Mouse (Mus musculus): ENCODE measurements around the gene Selenoo. TPM values are rescaled to one million over a fixed set of nuclear protein-coding genes. Genes with fewer than 3 reads are reported as not detected.

Selenoo gene
- polyA plus RNA-seq, 1 experiment, result 45.8 TPM

- WGBS, result under 1% methylated on average over 39 of the region's 39 CpGs
- Histone ChIP-seq H3K4me1 (ENCODE audit: control insufficient read depth, insufficient read depth, insufficient read length, low read length) (peaks cover 14% of the 10 kb centered on the region), H3K36me3 (ENCODE audit: control insufficient read depth, insufficient read depth, low read length) (peaks cover 8% of the 10 kb centered on the region; the same call in 1 of the 2 replicates), H3K4me3 (ENCODE audit: low read depth, low read length) (peak overlapping the region; percentile 91), H3K27me3 (ENCODE audit: control insufficient read depth, insufficient read depth, low read length) (no peaks in the 10 kb centered on the region), H3K27ac (ENCODE audit: insufficient read depth, low read depth, low read length) (peak overlapping the region; percentile 89)
- no peak for TF ChIP-seq CTCF (IDR thresholded peaks at IDR 0.05; ENCODE audit: extremely low read depth, insufficient read length, insufficient replicate concordance, low read depth, low read length)
- TF ChIP-seq POLR2A (IDR thresholded peaks at IDR 0.05; ENCODE audit: low read depth, low read length), result peak; percentile 7; the same call in 1 of the 2 replicates
Observed at GRCm38 (mm10) chr15:89076156-89076731, 12.6 kb upstream of the Selenoo start.

GRCm38 (mm10) chr15:89078208-89078836 lies 10.6 kb upstream of the Selenoo start:
- H3K4me1 ChIP-seq (ENCODE audit: control insufficient read depth, insufficient read depth, insufficient read length, low read length), result peaks cover 14% of the 10 kb centered on the region
- peaks cover 21% of the 10 kb centered on the region for H3K36me3 ChIP-seq (ENCODE audit: control insufficient read depth, insufficient read depth, low read length)
- WGBS, result 3% methylated on average over 9 of the region's 9 CpGs
- H3K27me3 ChIP-seq (ENCODE audit: control insufficient read depth, insufficient read depth, low read length), result no peaks in the 10 kb centered on the region
- H3K4me3 ChIP-seq (ENCODE audit: low read depth, low read length), result peak overlapping the region; percentile 91
- no peak for TF ChIP-seq CTCF (IDR thresholded peaks at IDR 0.05; ENCODE audit: extremely low read depth, insufficient read length, insufficient replicate concordance, low read depth, low read length)
- peak; percentile 77 for TF ChIP-seq POLR2A (IDR thresholded peaks at IDR 0.05; ENCODE audit: low read depth, low read length)
- peak overlapping the region; percentile 89 for H3K27ac ChIP-seq (ENCODE audit: insufficient read depth, low read depth, low read length)

- H3K36me3 ChIP-seq (ENCODE audit: control insufficient read depth, insufficient read depth, low read length), result peaks cover 56% of the 10 kb centered on the region
- H3K4me1 ChIP-seq (ENCODE audit: control insufficient read depth, insufficient read depth, insufficient read length, low read length), result peaks cover under 1% of the 10 kb centered on the region; the same call in 1 of the 2 replicates
- H3K27me3 ChIP-seq (ENCODE audit: control insufficient read depth, insufficient read depth, low read length), result no peaks in the 10 kb centered on the region
- H3K27ac ChIP-seq (ENCODE audit: insufficient read depth, low read depth, low read length), result no peak overlapping the region
- 95% methylated on average over 1 of the region's 1 CpGs for WGBS
- no peak for TF ChIP-seq POLR2A (IDR thresholded peaks at IDR 0.05; ENCODE audit: low read depth, low read length)
- no peak for TF ChIP-seq CTCF (IDR thresholded peaks at IDR 0.05; ENCODE audit: extremely low read depth, insufficient read length, insufficient replicate concordance, low read depth, low read length)
- H3K4me3 ChIP-seq (ENCODE audit: low read depth, low read length), result no peak overlapping the region
Observed at GRCm38 (mm10) chr15:89083906-89084305, 5.0 kb upstream of the Selenoo start.

- no peak overlapping the region for H3K4me3 ChIP-seq (ENCODE audit: low read depth, low read length)
- 88% methylated on average over 2 of the region's 2 CpGs for WGBS
- TF ChIP-seq CTCF (IDR thresholded peaks at IDR 0.05; ENCODE audit: extremely low read depth, insufficient read length, insufficient replicate concordance, low read depth, low read length) (no peak), POLR2A (IDR thresholded peaks at IDR 0.05; ENCODE audit: low read depth, low read length) (no peak)
- no peaks in the 10 kb centered on the region; the same call in 1 of the 2 replicates for H3K4me1 ChIP-seq (ENCODE audit: control insufficient read depth, insufficient read depth, insufficient read length, low read length)
- no peak overlapping the region for H3K27ac ChIP-seq (ENCODE audit: insufficient read depth, low read depth, low read length)
- H3K36me3 ChIP-seq (ENCODE audit: control insufficient read depth, insufficient read depth, low read length), result peaks cover 52% of the 10 kb centered on the region
- no peaks in the 10 kb centered on the region for H3K27me3 ChIP-seq (ENCODE audit: control insufficient read depth, insufficient read depth, low read length)
Observed at GRCm38 (mm10) chr15:89084826-89085225, 4.1 kb upstream of the Selenoo start.

- peak overlapping the region; percentile 89 for H3K4me3 ChIP-seq (ENCODE audit: low read depth, low read length)
- TF ChIP-seq POLR2A (IDR thresholded peaks at IDR 0.05; ENCODE audit: low read depth, low read length) (no peak; the same call in 1 of the 2 replicates), CTCF (IDR thresholded peaks at IDR 0.05; ENCODE audit: extremely low read depth, insufficient read length, insufficient replicate concordance, low read depth, low read length) (no peak)
- H3K27me3 ChIP-seq (ENCODE audit: control insufficient read depth, insufficient read depth, low read length), result no peaks in the 10 kb centered on the region
- peaks cover 2% of the 10 kb centered on the region; the same call in 1 of the 2 replicates for H3K4me1 ChIP-seq (ENCODE audit: control insufficient read depth, insufficient read depth, insufficient read length, low read length)
- peak overlapping the region; percentile 75 for H3K27ac ChIP-seq (ENCODE audit: insufficient read depth, low read depth, low read length)
- WGBS, result 1% methylated on average over 68 of the region's 68 CpGs
- peaks cover 40% of the 10 kb centered on the region for H3K36me3 ChIP-seq (ENCODE audit: control insufficient read depth, insufficient read depth, low read length)
Observed at GRCm38 (mm10) chr15:89089248-89090051, 566 bp downstream of the Selenoo start.

- H3K27me3 ChIP-seq (ENCODE audit: control insufficient read depth, insufficient read depth, low read length), result no peaks in the 10 kb centered on the region
- H3K27ac ChIP-seq (ENCODE audit: insufficient read depth, low read depth, low read length), result no peak overlapping the region
- peaks cover 40% of the 10 kb centered on the region for H3K36me3 ChIP-seq (ENCODE audit: control insufficient read depth, insufficient read depth, low read length)
- H3K4me1 ChIP-seq (ENCODE audit: control insufficient read depth, insufficient read depth, insufficient read length, low read length), result peaks cover 2% of the 10 kb centered on the region; the same call in 1 of the 2 replicates
- TF ChIP-seq POLR2A (IDR thresholded peaks at IDR 0.05; ENCODE audit: low read depth, low read length) (no peak), CTCF (IDR thresholded peaks at IDR 0.05; ENCODE audit: extremely low read depth, insufficient read length, insufficient replicate concordance, low read depth, low read length) (no peak)
- H3K4me3 ChIP-seq (ENCODE audit: low read depth, low read length), result no peak overlapping the region
- WGBS, result 84% methylated on average over 4 of the region's 4 CpGs
Observed at GRCm38 (mm10) chr15:89090662-89091061, 1.8 kb downstream of the Selenoo start.

Measured in small intestine, adult 2 months (tissue).